Mouse (Mus musculus) bone marrow, adult 2 months (tissue): ENCODE results near the gene Tgfbr2. TPM values are rescaled to one million over a fixed set of nuclear protein-coding genes. Genes with fewer than 3 reads are reported as not detected.

Experiments
- H3K27ac ChIP-seq: fragments of 200-500 bp; 2 replicates; pipeline ENCODE4 v1.5.1; 2012; ENCODE audit warnings: low read depth, mild to moderate bottlenecking, control low read depth, inconsistent platforms, low read length; ENCODE audit not compliant: control insufficient read depth, poor library complexity, insufficient read depth
- H3K4me1 ChIP-seq: fragments of 200-500 bp; 2 replicates; pipeline ENCODE4 v1.6.1; 2011; ENCODE audit warnings: low read length; ENCODE audit not compliant: control insufficient read depth, insufficient read depth
- H3K4me3 ChIP-seq: fragments of 200-500 bp; replicated peaks from 2 replicates; pipeline ENCODE3; 2011; ENCODE audit warnings: mild to moderate bottlenecking, low read depth, low read length, control low read depth; ENCODE audit not compliant: control insufficient read depth
- CTCF ChIP-seq: fragments of 200-500 bp; IDR thresholded peaks from 2 replicates; pipeline ENCODE4 v1.5.1; 2011; ENCODE audit warnings: low read length, control low read depth; ENCODE audit not compliant: control insufficient read depth, insufficient read depth
- POLR2A ChIP-seq: fragments of 200-500 bp; IDR thresholded peaks from 2 replicates; pipeline ENCODE4 v1.6.1; 2011; ENCODE audit warnings: low read depth, mild to moderate bottlenecking, control low read depth, low read length, borderline replicate concordance; ENCODE audit not compliant: control insufficient read depth
- WGBS: fragments of 180-500 bp; shearing (Covaris S2); methylation state at CpG from one replicate; pipeline ENCODE4 v1.1.7; 2018; 5-methylcytosine and 5-hydroxymethylcytosine counted together
- polyA plus RNA-seq: library from polyadenylated mRNA; stranded (reverse); fragments of >200 nt; gene quantifications from 2 replicates; pipeline ENCODE4 v1.2.4, GENCODE M21; 2011; ENCODE audit warnings: low replicate concordance; ENCODE audit not compliant: missing spikeins, insufficient read depth, insufficient read length

Tgfbr2 gene
- polyA plus RNA-seq, 1 experiment: 4.7 TPM

- TF ChIP-seq POLR2A: no peak
- TF ChIP-seq CTCF: no peak
- H3K4me1 ChIP-seq: no peaks in the 10 kb centered on the region; the same call in 1 of the 2 replicates
- WGBS: 76% methylated on average over 1 of the region's 1 CpGs
- H3K4me3 ChIP-seq: no peak overlapping the region
- H3K27ac ChIP-seq: no peak overlapping the region
These were observed 28.5 kb upstream of the Tgfbr2 start for GRCm38 (mm10) chr9:116203675-116204074.

DNA sequence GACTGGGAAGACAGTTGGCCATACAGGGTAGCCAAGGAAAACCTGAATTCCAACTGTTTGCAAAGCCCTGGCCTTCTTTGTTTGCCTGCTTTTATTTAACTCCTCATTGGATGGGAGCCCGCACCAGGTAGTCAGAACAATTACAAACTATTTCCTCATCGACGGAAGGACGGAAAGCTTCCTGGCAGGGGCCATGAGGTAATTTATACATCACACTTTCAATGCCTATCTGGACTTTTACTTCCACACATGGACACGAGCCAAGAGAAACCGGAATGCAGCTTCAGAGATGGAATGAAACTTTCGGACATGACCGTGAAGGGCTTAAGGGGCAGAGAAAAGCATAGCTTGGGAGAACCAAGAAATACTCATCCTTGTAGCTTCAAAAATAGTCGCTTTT is 24.0 kb upstream of the Tgfbr2 start:
- H3K4me3 ChIP-seq: no peak overlapping the region
- 77% methylated on average over 9 of the region's 9 CpGs for WGBS
- TF ChIP-seq CTCF (no peak), POLR2A (no peak)
- H3K4me1 ChIP-seq: no peaks in the 10 kb centered on the region
- no peak overlapping the region for H3K27ac ChIP-seq

- Histone ChIP-seq H3K27ac (peak overlapping the region; percentile 34; the same call in 1 of the 2 replicates), H3K4me3 (no peak overlapping the region), H3K4me1 (no peaks in the 10 kb centered on the region)
- TF ChIP-seq POLR2A (no peak), CTCF (no peak)
- WGBS: 69% methylated on average over 9 of the region's 9 CpGs
These were observed 23.3 kb upstream of the Tgfbr2 start for GRCm38 (mm10) chr9:116198488-116198887.

DNA sequence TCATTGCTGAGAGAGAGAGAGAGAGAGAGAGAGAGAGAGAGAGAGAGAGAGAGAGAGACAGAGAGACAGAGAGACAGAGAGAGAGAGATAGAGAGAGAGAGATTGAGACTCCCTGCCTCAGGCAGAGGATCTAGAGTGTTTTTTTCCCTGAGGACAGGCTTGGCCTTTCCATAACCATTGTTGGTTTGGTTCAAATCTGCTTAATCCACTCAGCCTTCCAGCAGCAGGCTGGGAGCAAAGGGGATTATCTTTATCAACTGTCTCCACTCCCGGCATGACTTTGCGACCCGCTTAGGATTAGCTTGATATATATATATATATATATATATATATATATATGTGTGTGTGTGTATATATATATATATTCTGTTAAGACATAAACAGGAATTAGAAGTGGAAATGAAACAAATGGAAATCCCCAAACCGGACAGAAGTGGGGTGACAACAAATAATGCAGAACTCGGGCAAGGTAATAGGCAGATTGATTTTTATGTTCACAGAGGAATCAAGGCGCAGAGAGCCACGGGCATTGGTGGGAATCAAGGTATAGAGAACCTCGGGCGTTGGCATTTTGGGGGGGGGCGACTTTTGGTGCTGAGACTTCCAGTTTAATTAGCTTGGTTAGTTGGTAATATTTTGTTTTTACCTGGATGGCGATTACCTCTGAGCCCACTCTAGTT is 22.5 kb upstream of the Tgfbr2 start:
- Histone ChIP-seq H3K4me1 (no peaks in the 10 kb centered on the region), H3K4me3 (no peak overlapping the region), H3K27ac (no peak overlapping the region)
- 76% methylated on average over 11 of the region's 11 CpGs for WGBS
- TF ChIP-seq CTCF (no peak), POLR2A (no peak)

GRCm38 (mm10) chr9:116193889-116194450 is 18.8 kb upstream of the Tgfbr2 start:
- 13% methylated on average over 4 of the region's 4 CpGs for WGBS

GRCm38 (mm10) chr9:116193535-116193881 is 18.3 kb upstream of the Tgfbr2 start:
- Histone ChIP-seq H3K27ac (no peak overlapping the region), H3K4me1 (no peaks in the 10 kb centered on the region), H3K4me3 (no peak overlapping the region)
- WGBS: 41% methylated on average over 1 of the region's 1 CpGs
- TF ChIP-seq CTCF: no peak
- no peak for TF ChIP-seq POLR2A

More at GRCm38 (mm10) chr9:116193889-116194450, 18.8 kb upstream of the Tgfbr2 start:
- Histone ChIP-seq H3K4me1 (no peaks in the 10 kb centered on the region), H3K4me3 (no peak overlapping the region), H3K27ac (no peak overlapping the region)
- no peak for TF ChIP-seq CTCF
- no peak for TF ChIP-seq POLR2A

GRCm38 (mm10) chr9:116192826-116193534 is 17.8 kb upstream of the Tgfbr2 start:
- 88% methylated on average over 12 of the region's 12 CpGs for WGBS
- no peak overlapping the region for H3K4me3 ChIP-seq
- TF ChIP-seq CTCF (no peak), POLR2A (no peak)
- no peak overlapping the region for H3K27ac ChIP-seq
- H3K4me1 ChIP-seq: no peaks in the 10 kb centered on the region

DNA sequence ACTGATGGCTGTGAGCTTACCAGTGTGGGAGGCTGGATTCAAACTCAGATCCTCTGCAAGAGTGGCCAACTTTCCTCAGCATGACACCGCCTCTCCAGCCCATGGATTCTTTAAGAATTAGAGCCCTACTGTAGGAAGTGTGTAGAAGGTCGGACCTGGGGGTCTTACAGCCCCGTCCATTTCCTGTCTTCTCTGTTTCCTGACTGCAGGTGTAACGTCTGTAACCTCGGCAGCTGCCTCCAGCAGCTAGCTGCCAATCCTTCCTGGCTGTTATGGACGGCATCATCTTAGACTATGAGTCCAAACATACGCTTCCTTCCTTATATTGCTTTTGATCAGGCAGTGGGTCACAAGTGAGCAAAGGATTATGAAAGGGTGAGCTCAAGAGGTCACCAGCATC is 17.1 kb upstream of the Tgfbr2 start:
- TF ChIP-seq CTCF: no peak
- no peak for TF ChIP-seq POLR2A
- 33% methylated on average over 7 of the region's 7 CpGs for WGBS

GRCm38 (mm10) chr9:116189831-116190230 is 14.7 kb upstream of the Tgfbr2 start:
- peaks cover 2% of the 10 kb centered on the region; the same call in 1 of the 2 replicates for H3K4me1 ChIP-seq
- no peak overlapping the region for H3K4me3 ChIP-seq
- no peak overlapping the region for H3K27ac ChIP-seq
- TF ChIP-seq POLR2A (no peak), CTCF (no peak)
- WGBS: 28% methylated on average over 4 of the region's 4 CpGs

More for the DNA sequence above, 17.1 kb upstream of the Tgfbr2 start:
- no peak overlapping the region for H3K4me3 ChIP-seq
- no peak overlapping the region for H3K27ac ChIP-seq
- no peaks in the 10 kb centered on the region; the same call in 1 of the 2 replicates for H3K4me1 ChIP-seq
